Mouse (Mus musculus): ENCODE measurements around the gene Dnaja1. TPM values are rescaled to one million over a fixed set of nuclear protein-coding genes. Genes with fewer than 3 reads are reported as not detected.

The Dnaja1 gene
- 100 to 1,000 TPM; 314 to 349 TPM for total RNA-seq (2021)

DNA sequence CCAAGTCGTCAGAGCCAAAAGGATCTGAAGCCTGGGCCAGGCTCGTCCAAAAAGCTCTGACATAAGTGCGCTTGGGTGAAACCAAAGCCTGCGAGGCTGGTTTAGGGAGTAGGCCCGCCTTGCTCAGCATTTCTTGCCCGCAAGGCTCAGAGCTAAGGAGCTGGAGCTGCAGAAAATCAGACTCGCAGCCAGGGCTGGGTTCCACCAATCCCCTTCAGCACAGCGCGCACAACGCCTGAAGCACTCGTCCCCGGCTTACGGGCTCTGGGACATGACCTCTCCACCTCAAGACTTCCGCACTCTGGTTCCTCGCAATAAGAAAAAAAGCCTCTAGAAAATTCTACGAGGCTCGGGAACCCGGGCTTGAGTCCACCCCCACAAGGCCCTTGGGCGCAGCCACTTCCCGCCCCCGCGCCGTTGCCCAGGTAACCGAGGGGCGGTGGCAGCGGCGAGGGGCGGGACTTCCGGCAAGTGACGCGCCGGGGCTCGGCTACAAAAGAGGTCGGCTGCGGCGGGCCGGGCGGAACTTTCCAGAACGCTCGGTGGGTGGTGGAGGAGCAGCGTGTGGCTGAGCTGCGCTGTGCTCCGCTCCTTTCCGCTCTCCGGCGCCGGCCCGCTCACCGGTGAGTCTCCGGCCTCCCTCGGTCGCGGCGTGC is at the start of gene Dnaja1:
Gene Dnaja1, plus strand, starts transcription at position 140 of the 656 bp plus-strand sequence.
- peak; percentile 99 to 100 for DNase-seq (ENCODE audit: extremely low spot score in 1 of 2, low spot score in 1 of 2)

DNA sequence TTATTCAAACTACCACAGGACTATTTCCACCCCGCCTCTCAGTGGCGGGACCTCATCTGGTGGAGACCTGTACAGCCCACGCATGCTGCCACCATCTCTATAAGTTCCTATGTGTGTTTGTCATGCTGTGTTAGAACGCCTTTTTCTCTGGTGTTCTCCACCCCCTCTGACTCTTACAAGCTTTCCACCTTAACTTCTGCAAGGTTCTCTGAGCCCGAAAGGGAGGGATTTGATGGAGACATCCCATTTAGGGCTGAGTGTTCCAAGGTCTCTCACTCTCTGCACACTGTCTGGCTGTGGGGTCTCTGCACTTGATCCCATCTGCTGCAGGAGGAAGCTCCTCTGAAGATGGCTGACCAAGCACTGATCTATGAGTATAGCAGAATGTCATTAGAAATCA is 48.4 kb upstream of the Dnaja1 start:
- no peak for DNase-seq (ENCODE audit: extremely low spot score in 1 of 2, low spot score in 1 of 2)

DNA sequence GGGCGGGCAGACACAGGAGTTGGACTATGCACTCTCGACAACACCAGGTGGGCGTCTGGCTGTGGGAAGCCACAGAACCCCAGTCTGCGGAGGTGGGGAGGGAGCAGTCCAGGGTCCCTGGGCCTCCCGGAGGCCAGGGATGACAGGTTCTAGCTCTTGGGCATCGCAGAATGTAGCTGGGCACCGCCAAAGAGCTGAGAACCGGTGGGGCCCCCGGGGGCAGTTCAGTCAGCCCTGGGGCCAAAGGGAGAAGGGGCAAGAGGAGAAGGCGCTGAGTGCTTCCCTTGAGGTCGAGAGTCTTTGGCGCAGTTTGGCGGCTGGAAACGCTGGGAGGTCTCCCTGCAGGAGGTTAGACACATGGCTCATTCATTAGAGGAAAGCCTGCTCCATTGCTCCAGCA is 45.6 kb upstream of the Dnaja1 start:
- no peak for DNase-seq (ENCODE audit: extremely low spot score in 1 of 2, low spot score in 1 of 2)

DNA sequence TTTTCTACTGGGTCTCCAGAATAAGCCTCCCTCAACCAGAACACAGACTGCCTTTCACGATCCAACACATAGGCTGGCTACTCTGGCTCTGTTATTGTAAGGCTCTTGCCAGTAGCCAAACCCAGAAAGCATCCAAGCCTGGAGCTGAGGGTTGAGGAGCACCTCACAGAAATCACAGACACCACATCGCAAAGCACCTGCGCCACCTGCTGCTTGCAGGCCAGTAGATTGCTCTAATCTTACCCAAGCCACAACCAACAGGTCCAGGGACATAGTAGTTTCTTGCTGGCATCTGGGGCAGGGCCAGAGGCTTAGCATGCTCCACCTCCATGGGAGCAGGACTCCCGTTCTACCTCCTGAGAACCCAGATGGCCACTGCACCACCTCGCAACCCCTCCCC is 44.8 kb upstream of the Dnaja1 start:
- DNase-seq (ENCODE audit: extremely low spot score in 1 of 2, low spot score in 1 of 2) = peak in 1 of 2 experiments; percentile 12

DNA sequence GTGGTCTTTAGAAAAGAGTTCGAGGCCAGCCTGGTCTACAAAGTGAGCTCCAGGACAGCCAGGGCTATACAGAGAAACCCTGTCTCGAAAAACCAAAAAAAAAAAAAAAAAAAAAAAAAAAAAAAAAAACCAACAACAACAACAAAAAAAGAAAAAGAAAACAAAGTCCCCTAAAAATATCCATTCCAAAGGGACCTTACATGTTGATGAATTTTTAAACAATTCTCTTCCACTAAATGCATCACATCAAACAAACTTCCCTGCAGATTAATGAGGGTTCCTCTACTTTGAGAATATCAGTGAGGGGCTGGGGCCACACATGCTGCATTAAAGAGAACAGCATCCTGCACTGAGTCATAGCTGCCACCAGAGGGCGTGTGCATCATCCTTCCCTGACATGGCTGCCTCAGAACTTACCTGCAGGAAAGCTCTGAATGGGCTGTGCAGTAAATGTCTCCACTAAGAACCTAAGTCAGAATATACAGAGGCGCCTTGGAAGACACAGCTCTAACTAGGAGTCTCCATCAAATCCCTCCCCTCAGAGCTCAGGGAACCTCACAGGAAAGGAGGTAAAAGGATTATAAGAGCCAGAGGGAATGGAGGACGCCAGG is 41.6 kb upstream of the Dnaja1 start:
- DNase-seq (ENCODE audit: extremely low spot score in 1 of 2, low spot score in 1 of 2) = no peak

DNA sequence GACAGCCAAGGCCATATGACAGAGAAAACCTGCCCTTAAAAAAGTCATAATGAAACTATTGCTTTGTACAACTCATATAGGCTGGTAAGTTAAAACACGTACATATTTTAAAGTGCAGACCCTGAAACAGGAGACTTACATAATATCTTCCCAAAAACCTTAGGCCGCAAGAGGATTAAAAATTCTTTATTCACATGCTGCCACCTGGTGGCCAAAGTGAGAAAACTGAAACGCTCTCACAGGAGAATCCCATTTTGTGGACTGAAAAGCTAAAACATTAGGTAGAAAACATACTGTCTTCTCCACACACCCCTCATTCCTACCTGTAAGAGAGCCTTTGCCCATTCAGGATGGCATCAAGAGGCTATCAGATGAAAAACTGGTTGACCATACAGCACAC is 40.0 kb upstream of the Dnaja1 start:
- peak; percentile 57 to 79 for DNase-seq (ENCODE audit: extremely low spot score in 1 of 2, low spot score in 1 of 2)

DNA sequence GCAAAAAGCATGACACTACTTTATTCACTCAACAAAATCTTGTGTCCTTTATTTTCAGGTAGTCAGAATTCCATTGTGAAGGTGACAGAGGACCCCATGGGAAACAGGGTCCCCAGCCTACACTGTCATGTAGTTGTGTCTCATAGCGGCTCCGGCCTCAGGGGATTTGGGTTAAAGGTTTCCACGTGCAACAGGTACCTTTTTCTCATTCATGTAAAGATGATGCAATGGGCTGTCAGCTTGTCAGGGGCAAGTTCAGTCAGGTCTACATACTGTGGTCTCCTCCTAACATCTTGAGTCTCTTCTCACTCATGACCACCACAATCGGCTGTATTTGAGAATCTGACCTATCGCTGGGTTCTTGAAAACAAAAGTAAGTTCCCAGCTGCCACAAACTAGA is 39.6 kb upstream of the Dnaja1 start:
- no peak for DNase-seq (ENCODE audit: extremely low spot score in 1 of 2, low spot score in 1 of 2)

DNA sequence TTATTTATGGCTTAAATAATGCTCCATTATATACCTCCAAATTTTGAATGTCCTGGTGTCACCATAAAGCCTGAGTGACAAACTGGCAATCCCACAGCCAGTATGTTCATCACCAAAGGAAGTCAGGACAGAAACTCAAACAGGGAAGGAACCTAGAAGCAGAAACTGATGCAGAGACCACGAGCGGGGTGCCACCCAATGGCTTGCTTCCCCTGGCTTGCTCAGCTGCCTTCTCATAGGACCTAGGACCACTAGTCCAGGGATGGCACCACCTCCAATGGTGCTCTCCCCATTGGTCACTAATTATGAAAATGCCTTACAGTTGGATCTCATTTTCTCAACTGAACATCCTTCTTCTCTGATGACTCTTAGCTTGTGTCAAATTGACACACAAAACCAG is 38.6 kb upstream of the Dnaja1 start:
- DNase-seq (ENCODE audit: extremely low spot score in 1 of 2, low spot score in 1 of 2) = no peak

DNA sequence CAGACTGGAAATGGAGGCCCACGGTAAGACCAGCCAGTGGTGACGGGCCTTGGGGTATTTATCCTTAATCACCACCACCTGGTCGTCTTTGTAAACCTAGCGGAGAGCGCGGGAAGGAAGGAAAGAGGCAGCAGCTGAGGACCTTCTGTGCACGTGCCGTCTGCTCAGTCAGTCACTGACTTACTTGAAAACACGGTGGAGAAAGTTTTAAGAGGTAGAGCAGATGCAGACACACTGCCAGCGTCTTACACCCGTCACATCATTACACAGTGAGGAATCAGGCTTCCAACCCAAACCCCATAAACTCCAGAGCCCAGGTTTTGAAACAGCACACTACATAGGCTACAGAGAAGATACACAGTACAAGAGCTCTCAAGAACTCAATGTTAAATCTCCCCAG is 30.9 kb upstream of the Dnaja1 start:
- DNase-seq (ENCODE audit: extremely low spot score in 1 of 2, low spot score in 1 of 2) = no peak

DNA sequence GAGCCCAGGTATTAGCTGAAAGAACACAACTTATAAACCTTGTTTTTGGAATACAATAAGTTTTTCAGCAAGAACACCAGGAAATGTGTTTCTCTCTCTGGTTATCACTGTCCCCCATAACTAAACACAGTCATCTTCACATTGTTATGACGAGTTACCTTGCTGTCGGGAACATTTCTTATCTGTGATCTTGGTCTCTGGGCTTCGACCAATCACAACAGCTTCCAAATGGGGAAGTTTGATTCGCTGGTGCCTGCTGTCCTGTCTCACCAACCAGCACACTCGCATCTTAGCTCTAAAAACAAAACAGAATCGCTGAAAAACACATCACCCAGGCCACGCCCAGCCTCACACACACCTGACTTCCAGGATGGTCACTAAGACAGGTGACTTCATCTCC is 24.9 kb upstream of the Dnaja1 start:
- no peak for DNase-seq (ENCODE audit: extremely low spot score in 1 of 2, low spot score in 1 of 2)

DNA sequence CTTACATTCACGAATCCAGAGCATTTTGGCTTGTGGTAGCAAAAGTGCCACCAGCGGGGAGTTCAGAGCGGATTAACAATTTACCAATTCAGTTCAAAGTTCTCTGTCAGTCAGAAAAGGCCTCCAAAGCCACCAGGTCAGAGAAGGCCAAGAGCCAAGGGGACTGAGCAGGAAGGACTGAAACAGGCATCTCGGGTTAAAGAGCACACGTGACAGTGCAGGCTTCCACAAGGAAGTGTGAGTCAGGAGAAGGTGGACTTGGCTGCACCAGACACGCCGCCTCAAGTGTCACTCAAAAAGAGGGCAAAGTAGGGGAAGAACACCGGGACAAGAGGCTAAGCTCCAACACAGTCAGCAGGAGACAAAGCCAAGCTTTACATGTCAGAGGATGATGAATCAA is 21.7 kb upstream of the Dnaja1 start:
- DNase-seq (ENCODE audit: extremely low spot score in 1 of 2, low spot score in 1 of 2) = no peak

DNA sequence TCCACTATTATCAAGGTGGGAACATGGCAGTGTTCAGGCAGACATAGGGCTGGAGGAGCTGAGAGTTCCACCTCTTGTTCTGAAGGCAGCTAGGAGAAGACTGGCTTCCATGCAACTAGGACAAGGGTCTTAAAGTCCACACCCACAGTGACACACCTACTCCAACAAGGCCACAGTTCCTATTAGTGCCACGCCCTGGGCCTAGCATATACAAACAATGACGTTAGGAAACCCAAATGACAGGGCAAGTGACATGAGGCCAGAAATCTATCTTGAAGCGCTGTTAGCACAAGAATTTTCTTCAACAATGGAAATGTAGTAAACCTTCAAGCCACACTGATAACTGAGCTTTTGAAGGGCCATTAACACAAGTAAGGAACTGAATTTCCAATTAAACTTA is 20.2 kb upstream of the Dnaja1 start:
- DNase-seq (ENCODE audit: extremely low spot score in 1 of 2, low spot score in 1 of 2) = no peak

DNA sequence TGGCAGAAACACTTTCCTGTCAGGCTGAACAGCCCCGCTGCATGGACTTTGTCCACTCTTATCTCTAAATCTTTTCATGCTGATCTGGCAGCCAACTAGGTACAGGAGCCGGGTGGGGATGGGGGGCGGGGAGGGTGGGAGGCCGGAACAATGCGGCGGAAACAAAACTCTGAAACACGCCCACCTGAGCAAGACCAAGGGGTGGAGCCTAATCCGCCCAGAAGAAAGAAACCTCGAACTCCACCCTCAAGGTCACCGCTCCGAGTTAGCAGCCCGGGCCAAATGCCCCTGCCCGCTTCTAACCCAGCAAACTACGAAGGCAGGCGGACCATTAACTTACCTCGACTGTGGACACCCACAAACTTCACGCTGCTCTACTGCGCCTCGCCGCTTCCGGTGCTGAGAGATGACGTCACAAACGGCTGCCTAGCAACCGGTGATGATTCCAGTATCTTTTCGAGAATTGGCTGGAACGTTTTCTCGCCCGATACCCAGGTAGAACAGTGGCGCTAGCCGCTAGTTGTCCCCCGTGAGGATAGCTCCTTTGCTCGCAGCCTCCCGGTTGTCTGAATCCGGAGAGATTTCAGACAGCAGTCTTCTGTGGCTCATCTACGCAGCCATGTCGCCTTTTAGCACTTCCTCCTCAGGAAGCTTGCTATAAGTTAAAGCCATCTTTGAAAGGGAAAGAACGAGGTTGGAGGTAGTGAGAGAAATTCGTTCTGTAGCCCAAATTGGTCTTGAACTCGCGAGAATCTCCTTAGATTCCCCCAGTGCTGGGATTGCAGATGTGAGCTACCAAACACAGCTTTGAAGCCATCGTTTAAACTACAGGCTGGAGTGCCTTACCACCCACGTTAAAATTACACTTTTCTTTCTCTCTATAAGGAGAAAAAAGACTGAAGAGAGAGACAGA is 18.9 kb upstream of the Dnaja1 start, which contains the start of gene Aptx:
Gene Aptx, minus strand, starts transcription at position 398 of the 913 bp plus-strand sequence.
- peak; percentile 91 to 96 for DNase-seq (ENCODE audit: extremely low spot score in 1 of 2, low spot score in 1 of 2)

DNA sequence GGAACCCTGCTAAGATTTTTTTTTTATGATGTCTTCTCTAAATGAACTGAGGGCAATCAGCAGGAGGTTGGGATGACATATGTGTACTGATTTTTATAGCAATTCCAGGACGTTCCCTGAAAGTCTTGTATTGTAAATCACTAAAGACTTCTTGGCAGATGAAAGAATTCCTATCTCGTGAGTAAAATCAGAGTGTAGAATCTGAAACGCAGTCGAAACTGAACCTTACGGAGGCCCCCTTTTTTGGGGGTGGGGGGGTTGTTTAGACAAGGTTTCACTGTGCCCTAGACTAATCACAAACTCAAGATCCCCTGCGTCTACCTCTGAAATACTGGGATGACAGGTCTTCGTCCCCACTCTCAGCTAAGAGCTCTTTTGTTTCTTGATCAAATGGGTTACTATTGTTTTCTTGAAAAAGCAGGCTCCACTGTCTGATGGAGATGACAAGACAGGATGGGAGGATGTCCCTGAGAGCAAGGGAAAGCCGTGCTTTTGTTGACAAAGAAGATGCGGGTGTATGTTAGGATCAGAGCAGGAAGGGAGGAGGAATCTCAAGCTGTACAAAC is 18.2 kb upstream of the Dnaja1 start:
- no peak for DNase-seq (ENCODE audit: extremely low spot score in 1 of 2, low spot score in 1 of 2)

DNA sequence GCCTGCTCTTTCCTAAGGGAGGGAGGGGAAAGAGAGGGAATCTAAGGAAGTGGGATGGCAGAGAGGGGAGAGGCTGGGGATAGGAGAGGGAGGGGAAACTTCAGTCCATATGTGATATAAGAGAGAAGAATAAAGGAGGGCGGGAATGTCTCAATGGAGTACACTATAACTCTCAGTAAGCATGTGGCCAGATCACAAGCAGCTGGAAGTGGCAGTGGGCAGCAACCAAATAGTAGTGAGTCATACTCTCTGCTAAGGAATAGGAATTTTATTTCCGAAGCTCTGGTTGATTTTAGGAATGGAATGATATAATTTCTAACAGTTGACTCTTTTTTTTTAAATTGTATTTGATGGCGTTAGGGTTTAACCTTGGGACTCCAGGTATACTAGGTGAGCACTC is 4.8 kb upstream of the Dnaja1 start:
- no peak for DNase-seq (ENCODE audit: extremely low spot score in 1 of 2, low spot score in 1 of 2)

DNA sequence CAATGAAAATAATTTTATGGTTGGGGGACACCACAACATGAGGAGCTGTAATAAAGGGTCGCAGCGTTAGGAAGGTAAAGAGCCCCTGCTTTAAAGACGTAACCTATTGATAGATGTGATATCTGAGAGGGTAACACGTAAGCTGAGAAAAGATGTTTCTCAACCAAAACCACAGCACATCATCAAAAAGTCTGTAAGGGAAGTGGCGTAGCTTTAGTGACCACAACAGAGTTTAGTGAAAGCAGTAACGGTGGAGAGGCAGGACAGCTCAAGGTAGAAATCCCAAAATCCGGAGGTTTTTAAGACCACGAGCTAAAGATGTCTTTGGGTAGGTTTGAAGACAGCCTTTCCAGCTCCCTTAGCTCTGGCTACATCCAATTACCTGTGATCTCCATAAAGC is 1.0 kb upstream of the Dnaja1 start:
- DNase-seq (ENCODE audit: extremely low spot score in 1 of 2, low spot score in 1 of 2) = no peak

DNA sequence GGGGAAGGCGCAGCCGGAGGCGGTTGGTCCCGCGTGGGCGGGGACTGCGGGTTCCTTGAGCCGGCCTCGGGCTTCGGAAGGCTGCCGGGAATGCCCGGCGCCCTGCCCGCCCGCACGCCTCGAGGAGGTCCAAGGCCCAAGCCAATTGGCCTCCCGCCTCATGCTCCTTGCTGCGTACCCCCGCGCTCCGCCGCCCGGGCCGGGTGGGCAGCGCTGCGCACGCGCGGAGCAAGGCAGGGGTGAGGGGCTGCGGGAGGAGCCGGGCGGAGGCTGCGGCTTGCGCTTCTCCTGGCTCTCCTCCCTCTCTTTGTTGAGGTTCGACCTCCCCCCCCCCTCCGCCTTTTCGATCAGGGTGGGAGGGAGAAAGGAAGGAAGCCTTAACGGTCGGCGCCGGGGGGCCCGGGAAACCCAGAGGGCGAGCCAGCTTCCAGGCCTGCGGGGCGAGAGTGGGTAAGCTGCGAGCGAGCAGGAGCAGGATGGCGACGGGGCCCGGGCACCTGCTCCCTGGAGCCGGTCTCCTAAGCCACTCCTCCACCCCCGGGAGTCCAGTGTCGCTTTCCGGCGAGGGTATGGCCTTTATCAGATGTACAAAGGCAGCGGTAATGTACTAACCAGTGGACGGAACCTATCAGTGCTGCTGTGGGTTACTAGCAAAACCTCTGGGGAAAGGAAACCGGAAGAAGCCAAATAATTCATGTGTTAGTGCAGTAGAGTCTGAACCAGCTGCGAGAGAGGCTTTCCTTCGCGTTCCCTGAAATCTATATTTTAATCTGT is 924 bp downstream of the Dnaja1 start:
- DNase-seq (ENCODE audit: extremely low spot score in 1 of 2, low spot score in 1 of 2) = peak in 1 of 2 experiments; percentile 77

DNA sequence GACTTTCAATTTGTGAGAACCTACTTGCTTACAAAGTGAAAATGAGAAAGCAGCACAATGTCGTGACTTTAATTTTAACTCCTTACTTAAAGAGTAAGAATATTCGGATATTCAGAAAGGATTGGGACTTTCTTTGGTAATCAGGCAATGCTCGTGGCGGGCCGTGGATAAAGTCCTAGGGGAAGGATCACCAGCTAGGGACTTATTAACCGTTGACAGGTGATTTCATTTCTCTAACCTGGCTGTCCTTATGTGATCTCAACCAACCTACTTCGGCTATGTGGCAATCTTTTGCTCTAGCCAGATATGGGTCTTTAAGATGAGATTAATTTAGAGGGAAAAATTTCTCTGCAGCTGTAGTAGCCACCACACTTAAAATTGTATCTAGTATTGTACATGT is 3.2 kb downstream of the Dnaja1 start:
- DNase-seq (ENCODE audit: extremely low spot score in 1 of 2, low spot score in 1 of 2) = no peak

DNA sequence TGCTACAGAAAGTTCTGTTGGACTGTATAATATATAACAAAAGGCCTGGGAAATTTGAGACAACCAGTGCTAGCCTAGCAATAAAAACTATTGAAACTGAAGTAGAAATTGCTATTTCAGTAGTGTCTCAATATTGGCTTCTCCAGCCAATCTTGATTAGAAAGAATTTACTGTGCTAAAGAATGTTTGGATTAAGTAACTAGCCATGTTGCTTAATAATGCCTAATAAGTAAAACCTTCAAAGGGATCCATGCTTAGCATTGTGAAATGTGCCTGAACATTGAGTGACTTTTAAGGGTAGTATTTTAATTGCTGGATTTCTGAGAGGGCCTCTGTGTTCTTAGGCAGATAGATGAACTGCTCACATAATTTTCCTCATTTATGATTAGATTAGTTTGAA is 3.6 kb downstream of the Dnaja1 start:
- no peak for DNase-seq (ENCODE audit: extremely low spot score in 1 of 2, low spot score in 1 of 2)

DNA sequence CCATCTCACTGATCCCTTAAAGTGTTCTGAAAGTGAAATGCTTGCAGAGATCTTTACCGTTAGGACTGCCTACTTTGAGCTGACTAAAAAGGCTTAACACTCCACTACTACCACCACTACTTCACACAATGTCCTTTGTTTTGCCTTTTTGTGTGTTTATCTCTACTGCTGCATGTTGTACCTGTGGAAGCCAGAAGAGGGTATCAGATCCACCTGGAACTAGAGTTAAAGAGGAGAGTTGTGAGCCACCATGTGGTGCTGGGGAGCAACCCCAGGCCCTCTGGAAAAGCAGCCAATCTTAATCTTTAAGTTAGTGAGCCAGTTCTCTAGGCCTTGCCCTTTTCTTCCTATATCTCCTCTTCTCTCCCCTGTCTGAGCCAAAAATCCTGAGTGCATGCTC is 5.3 kb downstream of the Dnaja1 start:
- DNase-seq (ENCODE audit: extremely low spot score in 1 of 2, low spot score in 1 of 2) = no peak

All from layer of hippocampus, postnatal 25 days (tissue).